Mouse (Mus musculus) gonadal fat pad, adult 2 months (tissue): ENCODE measurements around the gene Kbtbd3. TPM values are rescaled to one million over a fixed set of nuclear protein-coding genes. Genes with fewer than 3 reads are reported as not detected.

Experiments used
- polyA plus RNA-seq: library from polyadenylated mRNA; depleted of rRNA; stranded (reverse); fragments of >200 nt; gene quantifications from 2 replicates; pipeline ENCODE4 v1.2.3, GENCODE M21; 2012; rRNA removed

Gene Kbtbd3
- polyA plus RNA-seq, 1 experiment, result 0.70 TPM

Other genes with a start within 250 kb of the Kbtbd3 start
- gene Aasdhppt, start 362 bp upstream of the Kbtbd3 start, polyA plus RNA-seq, result 3.9 and 5.5 TPM in 2 replicates
- gene Msantd4, start 66.7 kb downstream of the Kbtbd3 start, polyA plus RNA-seq, result 5.5 and 7.4 TPM in 2 replicates